Mouse (Mus musculus) midbrain, embryonic 16.5 days (tissue): ENCODE data around the gene Clec4b2. TPM values are rescaled to one million over a fixed set of nuclear protein-coding genes. Genes with fewer than 3 reads are reported as not detected.

Source experiments
- polyA plus RNA-seq: library from polyadenylated mRNA; unstranded; fragments of >200 nt; fragmentation: Nextera tagmentation; extraction: Ambion mirVana; gene quantifications from 2 replicates; pipeline ENCODE4 v1.2.1, GENCODE M21; 2015

Gene Clec4b2
- polyA plus RNA-seq, 1 experiment from 2014 or later: not detected

Other genes starting within 250 kb of the Clec4b2 start
- 0.36 and 0.58 TPM in 2 replicates for gene Clec4a3, start 220.4 kb upstream of the Clec4b2 start, polyA plus RNA-seq
- not detected in 2 replicates for gene Clec4a4, start 182.5 kb upstream of the Clec4b2 start, polyA plus RNA-seq
- not detected in 2 replicates for gene Clec4b1, start 122.9 kb upstream of the Clec4b2 start, polyA plus RNA-seq
- 0.61 and 1.5 TPM in 2 replicates for gene Clec4a2, start 66.5 kb upstream of the Clec4b2 start, polyA plus RNA-seq
- 0.21 and 1.0 TPM in 2 replicates for gene Clec4n, start 57.0 kb downstream of the Clec4b2 start, polyA plus RNA-seq
- not detected in 2 replicates for gene Clec4d, start 89.2 kb downstream of the Clec4b2 start, polyA plus RNA-seq
- not detected in 2 replicates for gene Clec4e, start 117.0 kb downstream of the Clec4b2 start, polyA plus RNA-seq
- not detected in 2 replicates for gene Vmn2r19, start 135.4 kb downstream of the Clec4b2 start, polyA plus RNA-seq
- not detected in 2 replicates for gene Vmn2r20, start 245.2 kb downstream of the Clec4b2 start, polyA plus RNA-seq